Mouse (Mus musculus) cerebellum, postnatal 25 days (tissue): ENCODE results near the gene Zfp180.
"Not testable (repeated sequence)": the region's sequence is repeated elsewhere in the genome, so short reads cannot be mapped to it uniquely, and the experiment has no call there.

Source experiments
- DNase-seq, 2 experiments: peaks; one replicate each; pipeline ENCODE4 v3.0.0; 2021; ENCODE audit warnings: mixed read lengths in 2 of 2

Zfp180 gene

DNA sequence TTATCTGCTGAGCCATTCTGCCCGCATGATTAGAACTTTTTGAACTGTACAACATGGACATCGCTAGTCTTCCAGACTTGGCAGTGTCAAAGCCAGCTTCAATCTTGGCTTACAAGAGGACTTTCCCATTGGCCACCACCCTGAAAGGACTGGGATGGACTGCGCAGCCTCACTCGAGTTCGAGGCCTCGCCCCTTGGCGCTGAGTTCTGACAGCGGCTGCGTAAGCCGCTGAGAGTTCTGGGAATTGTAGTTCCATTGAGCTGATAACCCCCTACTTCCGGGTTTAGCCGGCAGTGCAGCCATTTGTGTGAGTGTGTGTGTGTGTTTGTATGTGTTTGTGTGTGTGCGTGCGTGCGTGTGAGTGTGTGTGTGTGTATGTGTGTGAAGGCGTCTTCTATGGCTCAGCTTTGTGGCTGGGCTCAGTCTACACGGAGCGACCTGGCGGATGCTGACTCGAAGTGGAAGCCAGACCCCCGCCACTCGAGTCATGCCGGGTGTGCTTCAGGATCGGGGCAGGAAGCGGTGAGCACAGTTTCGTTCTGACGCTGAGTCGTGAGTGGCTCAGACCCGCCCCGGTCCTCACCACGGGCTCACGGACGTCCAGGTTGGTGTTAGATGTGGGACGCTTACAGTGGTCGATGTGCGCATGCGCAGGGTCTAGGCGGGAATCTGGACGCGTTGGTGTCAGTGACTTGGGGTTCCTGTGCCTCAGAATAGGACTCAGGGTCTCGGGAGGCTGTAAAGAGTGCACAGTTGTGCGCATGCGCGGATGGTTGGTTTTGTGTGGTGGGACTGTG is at the start of gene Zfp180:
Zfp180 (plus strand) TSS at position 291 of the 798 bp plus-strand sequence.
- peak; percentile 94 to 96 for DNase-seq

DNA sequence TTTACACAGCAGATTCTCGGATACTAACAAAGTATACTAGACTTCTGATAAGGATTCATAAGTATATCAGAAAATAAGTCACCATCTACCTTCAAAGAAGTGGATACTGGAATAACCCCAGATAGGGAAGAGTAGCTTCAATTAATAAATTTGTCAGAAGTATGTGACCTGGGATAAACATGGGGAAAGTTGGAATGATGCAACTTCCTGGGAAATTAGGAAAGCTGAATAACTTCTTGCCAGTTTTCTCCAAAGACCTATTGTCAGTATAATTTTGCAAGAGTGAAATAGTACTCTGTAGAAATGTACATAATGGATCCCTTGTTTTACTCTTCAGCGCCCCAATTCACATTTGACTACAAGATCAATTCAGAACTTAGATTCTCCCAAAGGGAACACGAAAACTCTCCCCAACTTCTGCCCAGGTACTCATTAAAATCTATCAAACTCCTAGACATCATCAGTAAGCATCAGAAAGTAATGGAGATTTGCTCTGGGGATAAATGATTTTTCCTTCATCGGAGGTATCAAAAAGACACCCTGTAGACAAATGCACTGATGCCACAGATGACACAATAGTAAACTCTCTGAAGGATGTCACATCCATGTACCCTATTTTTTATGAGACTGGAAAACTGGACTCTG is 28.9 kb upstream of the Zfp180 start, which contains the start of gene Vmn1r183:
Vmn1r183 (plus strand) TSS at position 595 of the 645 bp plus-strand sequence.
- no peak for DNase-seq

DNA sequence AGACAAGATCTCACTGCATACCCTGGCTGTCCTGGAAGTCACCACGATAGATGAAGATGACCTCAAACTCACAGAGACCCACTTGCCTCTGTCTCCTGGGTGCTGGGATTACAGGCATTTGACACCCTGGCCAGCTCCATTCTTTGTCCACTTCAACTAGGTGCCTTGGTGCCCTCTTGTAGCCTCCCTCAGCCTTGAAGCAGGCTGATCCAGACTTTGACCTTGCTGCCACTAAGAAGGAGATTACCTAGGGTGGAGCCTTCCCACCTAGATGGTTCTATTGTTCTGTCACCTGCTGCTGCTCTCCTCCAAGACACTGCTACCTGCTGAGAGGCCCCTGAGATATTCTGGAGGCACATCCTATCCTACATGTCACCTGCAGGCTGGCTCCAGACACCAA is 7.3 kb upstream of the Zfp180 start:
- DNase-seq, result not testable (repeated sequence)

DNA sequence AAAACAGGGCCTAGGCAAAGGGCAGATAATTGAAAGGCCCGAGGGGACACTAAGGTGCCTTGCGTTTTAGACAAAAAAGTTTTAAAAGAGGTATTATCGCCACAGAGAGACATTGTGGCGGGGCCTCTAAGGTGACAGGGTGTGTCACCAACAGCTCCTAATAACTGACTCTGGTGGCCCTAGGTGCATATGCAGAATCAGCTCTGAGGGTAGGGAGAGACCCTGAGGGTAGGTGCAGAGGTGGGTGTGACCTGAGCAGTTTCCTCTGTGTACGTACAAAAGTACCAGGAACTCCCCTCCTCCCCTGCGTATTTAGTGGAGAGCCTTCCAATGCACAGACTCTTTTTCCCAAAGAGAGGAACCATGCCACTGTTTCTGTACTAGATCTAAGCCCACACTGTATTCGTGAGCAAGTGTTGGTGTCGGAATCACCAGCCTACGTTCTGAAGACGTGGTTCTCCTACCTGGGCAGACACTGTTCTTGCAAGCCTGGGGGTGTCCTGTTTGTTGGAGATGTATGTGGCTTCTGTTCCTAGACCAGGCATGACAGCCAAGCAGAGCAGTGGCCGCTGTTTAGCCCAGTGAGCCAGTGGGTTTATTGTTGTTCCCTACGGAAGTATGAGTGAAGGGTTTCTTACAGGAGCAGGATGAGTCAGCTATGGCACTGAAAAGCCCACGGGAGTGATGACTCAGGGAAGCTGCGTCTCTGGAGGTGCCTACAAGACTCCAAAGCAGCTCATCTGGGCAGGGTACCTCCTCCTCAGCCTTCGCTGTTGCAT is 922 bp downstream of the Zfp180 start:
- peak in 1 of 2 experiments; percentile 6 for DNase-seq

DNA sequence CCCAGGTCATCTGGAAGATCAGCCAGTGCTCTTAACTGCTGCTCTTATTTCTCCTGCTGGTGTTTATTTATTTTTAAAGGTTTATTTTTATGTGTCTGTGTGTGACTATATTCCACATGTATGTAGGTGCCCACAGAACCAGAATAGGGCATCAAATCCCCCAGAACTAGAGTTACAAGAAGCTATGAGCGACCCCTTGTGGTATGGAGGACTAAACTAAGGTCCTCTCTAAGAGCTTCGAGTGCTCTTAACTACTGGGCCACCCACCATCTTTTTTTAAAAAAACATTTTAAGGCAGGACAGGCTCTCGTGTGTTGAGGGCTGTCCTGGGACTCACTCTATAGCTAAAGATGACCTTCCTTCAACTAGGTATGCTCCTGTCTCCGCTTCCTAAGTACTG is 5.1 kb downstream of the Zfp180 start:
- no peak for DNase-seq

DNA sequence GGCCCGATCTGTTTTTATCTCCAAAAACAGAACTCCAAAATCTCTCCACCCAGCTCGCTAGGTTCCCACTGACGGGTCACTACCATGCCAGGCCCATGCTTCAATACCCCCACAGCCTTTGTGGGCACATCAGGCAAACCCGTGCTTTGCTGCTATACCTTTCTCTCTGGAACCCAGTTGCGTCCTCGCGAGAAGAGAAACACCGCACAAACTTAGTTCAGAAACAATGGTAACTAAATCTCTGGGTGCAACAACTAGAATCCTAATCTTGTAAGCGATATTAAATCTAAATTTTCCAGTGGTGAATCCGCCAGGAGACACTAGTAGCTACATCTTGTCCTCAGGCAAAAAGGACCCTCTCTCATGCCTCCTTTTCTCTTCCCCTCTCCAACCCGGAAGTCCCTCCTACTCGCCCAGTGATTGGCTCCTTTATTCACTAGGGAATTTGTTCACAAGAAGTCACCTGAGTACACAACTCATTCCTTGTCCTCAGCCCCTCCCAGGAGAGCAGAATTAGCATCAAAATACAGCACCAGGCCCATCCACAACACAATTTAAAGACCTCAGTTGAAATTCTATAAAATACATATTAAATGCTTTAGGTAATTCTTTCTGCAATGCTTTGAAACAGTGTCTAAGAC is 5.9 kb downstream of the Zfp180 start:
- no peak for DNase-seq

DNA sequence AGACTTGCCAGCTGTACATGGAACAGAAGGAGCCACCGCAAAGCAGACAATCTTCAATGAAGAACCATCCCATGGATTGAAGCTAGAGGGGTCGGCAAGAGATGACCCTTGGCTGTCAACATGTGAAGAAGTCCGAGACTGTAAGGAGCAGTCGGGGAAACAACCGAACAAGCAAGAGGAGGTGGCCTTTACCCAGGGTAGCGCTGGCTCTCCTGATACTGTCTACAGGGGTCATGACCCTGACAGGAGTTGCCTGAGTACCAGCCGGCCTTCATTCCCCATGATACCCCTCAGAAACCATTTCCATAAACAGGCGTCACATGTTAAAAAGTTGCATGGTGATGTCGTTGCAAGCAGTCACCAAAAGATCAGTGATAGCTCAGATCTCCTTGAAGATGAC is 22.7 kb downstream of the Zfp180 start:
- DNase-seq, result no peak

DNA sequence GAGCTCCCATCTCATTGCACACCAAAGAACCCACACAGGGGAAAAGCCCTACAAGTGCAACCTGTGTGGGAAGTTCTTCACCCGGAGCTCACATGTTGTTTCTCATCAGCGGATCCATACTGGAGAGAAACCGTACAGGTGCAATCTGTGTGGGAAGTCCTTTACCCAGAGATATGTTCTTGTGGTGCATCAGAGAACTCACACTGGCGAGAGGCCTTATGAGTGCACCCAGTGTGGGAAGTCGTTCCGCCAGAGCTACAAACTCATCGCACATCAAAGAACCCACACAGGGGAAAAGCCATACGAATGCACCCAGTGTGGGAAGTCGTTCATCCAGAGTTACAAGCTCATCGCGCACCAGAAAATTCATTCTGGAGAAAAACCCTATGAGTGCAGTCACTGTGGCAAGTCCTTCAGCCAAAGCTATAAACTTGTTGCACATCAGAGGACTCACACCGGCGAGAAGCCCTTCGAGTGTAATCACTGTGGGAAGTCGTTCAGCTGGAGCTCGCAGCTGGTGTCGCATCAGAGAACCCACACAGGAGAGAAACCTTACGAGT is 23.5 kb downstream of the Zfp180 start:
- no peak for DNase-seq

DNA sequence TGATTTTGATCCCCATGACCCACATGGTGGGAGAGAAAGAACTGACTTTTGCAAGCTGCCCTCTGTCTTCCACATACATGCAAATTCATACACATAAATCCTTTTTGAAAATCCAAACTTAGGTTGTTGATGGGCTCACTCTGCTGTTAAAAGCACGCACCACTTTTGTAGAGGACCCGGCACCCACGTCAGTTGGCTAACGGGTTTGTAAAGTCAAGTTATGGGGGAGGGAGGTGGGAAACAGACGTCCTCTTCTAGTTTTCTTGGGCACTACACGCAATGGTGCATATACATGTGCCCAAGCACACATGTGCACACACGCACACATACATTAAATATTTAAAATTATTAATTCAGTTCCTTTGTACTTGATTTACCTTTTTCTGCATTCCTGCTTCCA is 29.1 kb downstream of the Zfp180 start:
- DNase-seq, result no peak

DNA sequence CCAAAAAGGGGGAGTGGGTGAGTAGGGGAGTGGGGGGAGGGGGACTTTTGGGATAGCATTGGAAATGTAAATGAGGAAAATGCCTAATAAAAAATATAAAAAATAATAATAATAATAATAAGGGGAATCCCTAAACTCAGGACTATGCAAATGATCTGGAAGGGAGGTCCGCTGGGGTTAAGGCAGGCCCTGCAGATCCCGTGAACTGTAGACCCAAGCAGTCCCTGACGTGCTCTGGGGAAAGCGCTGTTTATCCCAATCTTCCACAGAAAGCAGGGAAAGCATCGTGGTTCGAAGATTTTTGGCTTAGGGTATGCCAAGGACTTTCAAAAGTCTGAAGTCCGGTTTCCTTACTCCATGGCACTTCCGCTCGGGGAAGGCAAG is 30.0 kb downstream of the Zfp180 start:
- DNase-seq, result no peak

DNA sequence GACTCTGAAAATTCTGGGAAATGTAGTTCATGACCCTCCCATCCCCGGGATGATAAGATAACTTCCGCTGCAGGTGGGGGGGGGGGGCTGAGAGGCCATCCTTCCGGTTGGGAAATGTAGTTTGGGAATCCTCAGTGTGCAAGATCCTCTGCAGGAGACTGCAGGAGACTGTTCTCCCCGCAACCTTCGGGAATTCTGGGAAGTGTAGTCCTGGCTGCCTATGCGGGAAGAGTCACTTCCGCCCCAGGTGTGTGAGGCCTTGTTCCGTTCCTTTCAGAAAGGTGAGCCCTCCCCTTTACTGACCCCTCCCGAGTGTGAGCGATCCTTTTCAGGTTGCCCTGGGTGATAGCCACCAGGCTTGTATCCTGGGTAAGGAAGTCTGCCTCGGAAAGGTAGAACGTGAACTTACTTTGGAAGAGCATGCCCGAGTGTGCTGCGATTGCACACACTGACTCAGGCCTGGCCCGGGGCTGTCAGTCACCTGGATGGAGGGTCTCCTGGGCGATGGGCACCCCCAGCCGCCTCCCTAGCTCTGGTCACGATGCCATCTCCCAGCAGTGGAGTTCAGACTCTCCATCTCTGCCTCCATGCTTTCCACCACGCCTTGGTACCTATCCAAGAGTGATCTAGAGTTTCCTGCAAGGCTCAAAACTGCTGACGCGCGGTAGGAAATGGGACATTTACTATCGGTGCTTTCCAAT is 30.6 kb downstream of the Zfp180 start, which contains the start of gene Zfp112:
Zfp112 (plus strand) TSS at position 159 of the 701 bp plus-strand sequence.
- DNase-seq, result peak; percentile 82 to 89

DNA sequence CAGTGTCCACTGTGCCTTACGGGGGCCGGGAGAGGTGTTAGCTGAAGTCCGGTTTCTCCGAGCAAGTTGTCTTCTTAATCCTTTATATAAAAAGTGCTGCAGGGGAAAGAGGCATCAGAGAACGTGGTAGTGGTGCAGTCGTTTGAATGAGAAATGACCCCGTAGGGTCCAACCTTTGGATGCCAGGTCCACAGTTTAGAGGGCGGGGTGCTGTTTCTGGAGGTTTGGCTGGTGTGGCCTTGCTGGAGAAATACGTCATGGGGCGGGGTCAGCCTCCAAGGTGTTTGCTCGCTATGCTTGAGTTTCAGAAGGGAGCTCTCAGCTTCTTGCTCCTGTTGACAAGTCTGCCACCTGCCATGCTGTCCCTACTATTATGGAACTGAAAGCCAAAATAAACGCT is 31.3 kb downstream of the Zfp180 start:
- DNase-seq, result peak; percentile 66 to 80

DNA sequence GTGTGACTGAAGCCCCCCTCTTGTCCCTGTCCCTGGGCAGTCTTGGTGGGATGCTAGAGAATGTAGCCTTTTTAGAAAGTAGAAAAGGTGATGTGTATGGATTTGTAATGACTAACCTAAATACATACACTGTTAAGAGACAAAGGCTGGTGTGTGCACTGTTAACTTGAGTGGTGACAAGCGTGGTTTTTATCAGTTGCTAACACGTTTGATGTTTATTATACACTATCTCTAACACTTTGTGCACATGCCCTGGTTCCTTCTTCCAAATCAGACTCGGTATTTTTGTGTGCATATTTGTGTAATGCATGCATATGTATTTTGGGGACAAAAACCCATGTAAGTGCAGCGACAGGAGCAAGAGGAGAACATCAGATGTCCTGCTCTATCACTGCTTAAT is 34.9 kb downstream of the Zfp180 start:
- no peak for DNase-seq

DNA sequence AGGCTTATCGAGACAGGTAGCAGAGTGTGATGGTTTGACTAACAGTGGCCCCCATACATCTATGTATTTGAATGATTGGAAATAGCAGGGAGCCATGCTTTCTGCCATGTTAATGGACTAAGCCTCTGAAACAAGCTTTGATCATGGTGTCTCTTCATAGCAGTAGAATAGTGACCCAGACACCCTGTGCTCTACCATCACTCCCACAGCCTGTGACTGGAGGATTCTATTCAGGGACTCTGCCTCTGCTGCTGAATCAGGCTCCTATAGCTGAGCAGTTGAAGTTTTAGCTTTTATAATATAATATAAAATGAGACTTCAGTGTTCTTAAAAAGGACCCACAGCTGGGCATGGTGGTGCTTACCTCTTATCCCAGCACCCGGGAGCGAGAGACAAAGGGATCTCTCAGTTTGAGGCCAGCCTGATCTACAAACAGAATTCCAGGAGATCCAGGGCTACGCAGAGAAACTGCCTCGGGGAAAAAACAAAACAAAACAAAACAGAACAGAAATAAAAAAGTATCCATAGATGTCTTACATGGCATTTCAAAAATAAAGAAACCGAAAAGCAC is 51.8 kb downstream of the Zfp180 start:
- DNase-seq, result no peak

DNA sequence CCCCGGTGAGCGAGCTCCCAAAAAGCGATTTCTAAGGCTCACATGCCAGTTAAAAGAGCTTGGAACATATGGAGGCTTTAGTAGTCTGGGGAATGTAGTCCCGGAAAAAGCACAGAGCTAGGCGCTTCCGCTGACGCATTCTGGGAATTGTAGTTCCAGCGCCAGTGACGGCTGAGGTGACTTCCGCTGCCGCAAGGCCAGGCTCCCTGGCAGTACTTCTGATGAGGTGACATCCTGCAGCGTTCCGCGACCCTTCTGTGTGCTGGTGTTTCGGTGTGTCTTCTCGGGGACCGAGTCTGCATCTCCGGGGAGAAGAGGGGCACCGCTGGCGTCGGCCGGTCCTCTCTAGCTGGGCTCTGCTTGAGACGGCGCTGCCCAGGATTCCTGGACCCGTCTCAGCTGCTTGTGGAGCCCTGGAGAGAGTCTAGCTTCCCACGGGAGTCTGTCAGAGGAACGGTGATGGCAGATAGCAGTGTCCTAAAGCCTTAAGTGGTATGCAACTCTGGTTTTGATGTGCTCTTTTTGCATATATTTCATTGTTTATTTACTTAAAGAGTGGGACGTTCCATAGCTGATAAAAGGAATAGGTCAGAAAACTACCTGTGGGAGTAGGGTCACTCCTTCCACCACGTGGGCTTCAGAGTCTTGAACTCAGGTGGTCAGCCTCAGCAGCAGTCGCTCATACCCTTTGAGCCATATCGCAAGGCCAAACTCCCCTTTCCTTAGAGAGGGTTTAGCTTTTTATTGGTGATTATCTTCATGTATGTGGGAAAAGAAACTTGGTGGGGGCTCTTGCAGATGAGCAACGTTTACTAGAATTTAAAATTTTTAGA is 52.5 kb downstream of the Zfp180 start, which contains the start of gene Zfp235:
Zfp235 (plus strand) TSS at position 174 of the 833 bp plus-strand sequence.
- peak; percentile 89 to 91 for DNase-seq

DNA sequence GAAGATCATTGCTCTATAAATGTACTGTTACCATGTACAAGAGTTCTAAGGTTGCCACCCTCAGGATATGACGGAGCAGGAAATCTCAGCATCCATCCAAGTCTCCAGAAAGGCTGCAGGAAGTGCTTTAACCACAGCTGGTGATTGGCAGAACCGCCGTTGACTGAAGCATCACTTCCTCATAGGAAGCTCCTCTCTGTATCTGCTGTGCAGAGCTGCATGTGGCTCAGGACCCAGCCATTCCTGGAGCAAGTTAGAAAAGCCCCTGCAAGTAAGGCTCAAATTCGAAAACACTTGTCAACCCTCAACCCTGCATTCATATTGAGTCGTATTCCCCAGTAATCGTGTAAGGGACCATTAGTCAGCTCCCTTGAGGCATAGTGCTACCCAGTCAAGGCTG is 60.8 kb downstream of the Zfp180 start:
- DNase-seq, result no peak

DNA sequence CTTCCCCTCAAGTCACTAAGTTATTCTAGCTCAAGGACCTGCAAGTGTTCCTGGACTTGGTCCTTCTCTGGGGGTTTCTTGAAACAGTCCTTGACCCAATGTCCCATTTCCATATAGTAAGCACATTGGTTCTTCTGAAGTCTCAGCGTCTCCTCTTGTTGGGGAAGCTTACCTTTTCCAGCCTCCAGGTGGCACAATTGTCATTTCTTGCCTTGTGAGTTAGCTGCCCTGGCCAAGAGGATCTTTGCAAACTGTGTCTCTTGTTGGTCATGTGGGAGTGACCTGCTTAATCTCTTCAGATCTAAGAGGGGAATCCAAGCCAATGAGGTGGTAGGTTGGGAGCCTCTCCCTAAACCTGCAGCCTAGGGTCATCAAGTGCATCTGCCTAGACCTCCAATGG is 71.5 kb downstream of the Zfp180 start:
- DNase-seq, result no peak
